21 mouse cellular contexts compared by ENCODE assay signal in genomic region chr10:45074543-45074942, GRCm38 (mm10). TPM values are rescaled to one million over a fixed set of nuclear protein-coding genes. Genes with fewer than 3 reads are reported as not detected.
DNase-seq lines count a peak whose midpoint lies in the region; ATAC-seq and TF ChIP-seq lines count a peak whose summit lies in the region.
"Had no signal": no experiment of that assay in that cellular context is flagged by ENCODE, and none has a peak within 500 bp of the region (broad histone marks: within the 10 kb centered on the region; RNA-seq: fewer than 3 reads in every experiment).

No protein-coding gene starts in this region.

- 0 out of 2 replicates have a peak, but pooled peaks cover 5% of the 10 kb centered on the region for H3K4me1 ChIP-seq in forebrain, embryonic 11.5 days (replicated peaks; ENCODE audit: control insufficient read depth, insufficient read depth, low read length)
- no peaks in the 10 kb centered on the region for H3K4me1 ChIP-seq in forebrain, postnatal 0 days (ENCODE audit: insufficient read depth)
- H3K4me1 ChIP-seq in forebrain, embryonic 13.5 days = peaks cover 17% of the 10 kb centered on the region; the same call in 1 of the 2 replicates
- H3K4me1 ChIP-seq in forebrain, embryonic 10.5 days = peaks cover 47% of the 10 kb centered on the region
- peaks cover 81% of the 10 kb centered on the region for H3K4me1 ChIP-seq in E14TG2a.4 (replicated peaks; ENCODE audit: low read depth, low read length)
- H3K4me1 ChIP-seq in forebrain, embryonic 14.5 days (ENCODE audit: control insufficient read depth, insufficient read depth, low read length) = peaks cover 2% of the 10 kb centered on the region
- H3K4me1 ChIP-seq in liver, postnatal 0 days (ENCODE audit: insufficient read depth) = peaks cover 17% of the 10 kb centered on the region
- H3K4me1 ChIP-seq: embryonic facial prominence, embryonic 12.5 days had no signal

- H3K9me3 ChIP-seq in forebrain, embryonic 11.5 days (ENCODE audit: control insufficient read depth, low read length) = no peaks in the 10 kb centered on the region
- no peaks in the 10 kb centered on the region for H3K9me3 ChIP-seq in forebrain, postnatal 0 days (ENCODE audit: low read length)
- H3K9me3 ChIP-seq in forebrain, embryonic 13.5 days (replicated peaks) = no peaks in the 10 kb centered on the region
- H3K9me3 ChIP-seq in forebrain, embryonic 10.5 days = no peaks in the 10 kb centered on the region
- H3K9me3 ChIP-seq in E14TG2a.4 (ENCODE audit: low read length) = no peaks in the 10 kb centered on the region
- no peaks in the 10 kb centered on the region for H3K9me3 ChIP-seq in forebrain, embryonic 14.5 days (replicated peaks; ENCODE audit: control insufficient read depth, low read length)
- H3K9me3 ChIP-seq in liver, postnatal 0 days (ENCODE audit: low read length) = no peaks in the 10 kb centered on the region
- H3K9me3 ChIP-seq: embryonic facial prominence, embryonic 10.5 days; embryonic facial prominence, embryonic 12.5 days had no signal

- no peak overlapping the region for H3K9ac ChIP-seq in forebrain, embryonic 11.5 days (ENCODE audit: low read length)
- no peak overlapping the region for H3K9ac ChIP-seq in forebrain, postnatal 0 days
- H3K9ac ChIP-seq in forebrain, embryonic 13.5 days = no peak overlapping the region
- no peak overlapping the region for H3K9ac ChIP-seq in forebrain, embryonic 14.5 days (ENCODE audit: low read length)
- no peak overlapping the region for H3K9ac ChIP-seq in liver, postnatal 0 days (replicated peaks)
- H3K9ac ChIP-seq: embryonic facial prominence, embryonic 12.5 days had no signal

- H3K27me3 ChIP-seq in forebrain, embryonic 11.5 days (ENCODE audit: control insufficient read depth, insufficient read depth, low read length) = no peaks in the 10 kb centered on the region
- H3K27me3 ChIP-seq in forebrain, postnatal 0 days (ENCODE audit: insufficient read depth, low read length) = no peaks in the 10 kb centered on the region
- H3K27me3 ChIP-seq in forebrain, embryonic 13.5 days = no peaks in the 10 kb centered on the region
- no peaks in the 10 kb centered on the region for H3K27me3 ChIP-seq in forebrain, embryonic 10.5 days (ENCODE audit: poor library complexity, severe bottlenecking)
- H3K27me3 ChIP-seq in E14TG2a.4 (ENCODE audit: insufficient read depth, low read length) = no peaks in the 10 kb centered on the region
- H3K27me3 ChIP-seq in forebrain, embryonic 14.5 days (replicated peaks; ENCODE audit: control insufficient read depth, insufficient read depth, low read length) = no peaks in the 10 kb centered on the region
- no peaks in the 10 kb centered on the region for H3K27me3 ChIP-seq in liver, postnatal 0 days (ENCODE audit: insufficient read depth, low read length)
- H3K27me3 ChIP-seq: CH12.LX; embryonic facial prominence, embryonic 12.5 days had no signal

- peak; percentile 40; the same call in 1 of the 2 replicates for ATAC-seq in forebrain, embryonic 11.5 days (replicated peaks; ENCODE audit: low FRiP score)
- ATAC-seq in forebrain, postnatal 0 days = no peak
- ATAC-seq in forebrain, embryonic 13.5 days = peak; percentile 48; the same call in 1 of the 2 replicates
- peak; percentile 53 for ATAC-seq in forebrain, embryonic 14.5 days
- no peak for ATAC-seq in liver, postnatal 0 days
- ATAC-seq: CD4-positive, CD25-positive, alpha-beta regulatory T cell, adult 4 months had no signal

- H3K4me2 ChIP-seq in forebrain, embryonic 11.5 days (ENCODE audit: low read depth, low read length, severe bottlenecking) = no peak overlapping the region
- H3K4me2 ChIP-seq in forebrain, postnatal 0 days (ENCODE audit: low read depth) = no peak overlapping the region
- H3K4me2 ChIP-seq in forebrain, embryonic 13.5 days = no peak overlapping the region
- no peak overlapping the region for H3K4me2 ChIP-seq in forebrain, embryonic 14.5 days (ENCODE audit: low read length)
- H3K4me2 ChIP-seq in liver, postnatal 0 days (ENCODE audit: low read depth, low read length) = no peak overlapping the region
- H3K4me2 ChIP-seq: embryonic facial prominence, embryonic 12.5 days had no signal

- no peak for TF ChIP-seq CTCF in forebrain, postnatal 0 days (IDR thresholded peaks at IDR 0.05; ENCODE audit: low read depth)
- TF ChIP-seq CTCF in E14TG2a.4 (conservative IDR thresholded peaks at IDR 0.05; ENCODE audit: low read length) = no peak
- TF ChIP-seq CTCF in liver, postnatal 0 days (IDR thresholded peaks at IDR 0.05; ENCODE audit: low read depth) = no peak

- WGBS in forebrain, embryonic 11.5 days = 52% methylated on average over 6 of the region's 6 CpGs
- WGBS in forebrain, postnatal 0 days = 25% methylated on average over 6 of the region's 6 CpGs
- 21% methylated on average over 6 of the region's 6 CpGs for WGBS in forebrain, embryonic 13.5 days
- WGBS in forebrain, embryonic 10.5 days = 79% methylated on average over 6 of the region's 6 CpGs
- WGBS in forebrain, embryonic 14.5 days = 11% methylated on average over 6 of the region's 6 CpGs
- 84% methylated on average over 6 of the region's 6 CpGs for WGBS in liver, postnatal 0 days (ENCODE audit: insufficient replicate concordance)

- H3K36me3 ChIP-seq in forebrain, embryonic 11.5 days (ENCODE audit: control insufficient read depth, insufficient read depth, low read length) = no peaks in the 10 kb centered on the region; the same call in 1 of the 2 replicates
- peaks cover 17% of the 10 kb centered on the region for H3K36me3 ChIP-seq in forebrain, postnatal 0 days (ENCODE audit: insufficient read depth)
- H3K36me3 ChIP-seq in forebrain, embryonic 13.5 days (ENCODE audit: poor library complexity, severe bottlenecking) = peaks cover 16% of the 10 kb centered on the region; the same call in 1 of the 2 replicates
- H3K36me3 ChIP-seq in forebrain, embryonic 10.5 days (replicated peaks) = peaks cover 66% of the 10 kb centered on the region
- H3K36me3 ChIP-seq in E14TG2a.4 (ENCODE audit: insufficient read depth, low read length) = peaks cover 36% of the 10 kb centered on the region
- H3K36me3 ChIP-seq in forebrain, embryonic 14.5 days (ENCODE audit: control insufficient read depth, insufficient read depth, low read length) = peaks cover 3% of the 10 kb centered on the region; the same call in 1 of the 2 replicates
- peaks cover 7% of the 10 kb centered on the region; the same call in 1 of the 2 replicates for H3K36me3 ChIP-seq in liver, postnatal 0 days (replicated peaks; ENCODE audit: insufficient read depth, low read length)

- DNase-seq in forebrain, embryonic 11.5 days (ENCODE audit: low spot score) = no peak
- no peak for DNase-seq in forebrain, postnatal 0 days
- no peak for DNase-seq in forebrain, embryonic 10.5 days (ENCODE audit: extremely low spot score, low spot score)
- DNase-seq in forebrain, embryonic 14.5 days (ENCODE audit: low spot score) = peak; percentile 71
- no peak for DNase-seq in liver, postnatal 0 days
- no peak for DNase-seq in gastrocnemius, postnatal 14 days
- DNase-seq: adrenal gland, adult 2 months; adrenal gland, postnatal 10 days; adrenal gland, postnatal 25 days; B cell, adult 2 months; cerebellum, adult 11-12 months; cerebellum, adult 2 months; cerebellum, adult 9-10 months; cerebellum, postnatal 10 days; cerebellum, postnatal 25 days had no signal

- no peak overlapping the region for H3K4me3 ChIP-seq in forebrain, embryonic 11.5 days (ENCODE audit: low read depth, low read length)
- H3K4me3 ChIP-seq in forebrain, postnatal 0 days (ENCODE audit: low read depth, low read length) = no peak overlapping the region
- H3K4me3 ChIP-seq in forebrain, embryonic 13.5 days = no peak overlapping the region
- H3K4me3 ChIP-seq in forebrain, embryonic 10.5 days = no peak overlapping the region
- H3K4me3 ChIP-seq in E14TG2a.4 (replicated peaks; ENCODE audit: low read length) = peak overlapping the region; percentile 24; the same call in 1 of the 2 replicates
- no peak overlapping the region for H3K4me3 ChIP-seq in forebrain, embryonic 14.5 days (ENCODE audit: low read depth, low read length)
- no peak overlapping the region for H3K4me3 ChIP-seq in liver, postnatal 0 days (ENCODE audit: low read depth, low read length)
- H3K4me3 ChIP-seq: embryonic facial prominence, embryonic 10.5 days; embryonic facial prominence, embryonic 12.5 days had no signal

- no peak for TF ChIP-seq EP300 in liver, postnatal 0 days (IDR thresholded peaks at IDR 0.05; ENCODE audit: low read depth)

- intact Hi-C loops in gastrocnemius, postnatal 14 days (cut with DNase I; ENCODE audit: low total_unique reads) = no loop called here

- H3K27ac ChIP-seq in forebrain, embryonic 11.5 days (ENCODE audit: low read depth, low read length) = no peak overlapping the region
- no peak overlapping the region for H3K27ac ChIP-seq in forebrain, postnatal 0 days (ENCODE audit: low read depth, low read length)
- H3K27ac ChIP-seq in forebrain, embryonic 13.5 days = no peak overlapping the region
- no peak overlapping the region for H3K27ac ChIP-seq in forebrain, embryonic 10.5 days
- H3K27ac ChIP-seq in forebrain, embryonic 14.5 days (ENCODE audit: low read depth, low read length) = no peak overlapping the region
- no peak overlapping the region for H3K27ac ChIP-seq in liver, postnatal 0 days (ENCODE audit: low read depth)
- H3K27ac ChIP-seq: embryonic facial prominence, embryonic 10.5 days; embryonic facial prominence, embryonic 12.5 days had no signal

RNA-seq across cellular contexts. Expression of gene Prep, which starts 7.5 kb away (rescaled TPM):
- polyA plus RNA-seq in forebrain, embryonic 11.5 days (2014; fragmentation: Nextera tagmentation; extraction: Ambion mirVana) = 27.6 and 28.8 TPM in 2 replicates
- 16.9 and 18.1 TPM in 2 replicates for total RNA-seq in forebrain, postnatal 0 days (2014; rRNA removed)
- polyA plus RNA-seq in forebrain, postnatal 0 days (2015; fragmentation: Nextera tagmentation; extraction: Ambion mirVana) = 16.6 and 19.0 TPM in 2 replicates
- 18.3 and 20.3 TPM in 2 replicates for polyA plus RNA-seq in forebrain, embryonic 13.5 days (2015; fragmentation: Nextera tagmentation; extraction: Ambion mirVana)
- 38.2 and 40.2 TPM in 2 replicates for polyA plus RNA-seq in forebrain, embryonic 10.5 days (2016; fragmentation: Nextera tagmentation; extraction: Ambion mirVana)
- 14.2 and 16.7 TPM in 2 replicates for polyA plus RNA-seq in forebrain, embryonic 14.5 days (2014; fragmentation: Nextera tagmentation; extraction: Ambion mirVana)
- polyA plus RNA-seq in liver, postnatal 0 days (2015; fragmentation: Nextera tagmentation; extraction: Ambion mirVana) = 6.4 and 7.1 TPM in 2 replicates
- total RNA-seq in gastrocnemius, postnatal 14 days (2021) = 1 to 10 TPM; 7.6 to 8.4 TPM

Comparison
In these comparisons a context has a peak if more than half of its experiments do, and no peak if none do; other contexts are left out.
1. ATAC-seq: peak in forebrain, embryonic 11.5 days (single experiment), forebrain, embryonic 13.5 days (single experiment) and forebrain, embryonic 14.5 days (single experiment); none in forebrain, postnatal 0 days (single experiment) and liver, postnatal 0 days (single experiment).